Mouse (Mus musculus): ENCODE results near the gene App. TPM values are rescaled to one million over a fixed set of nuclear protein-coding genes. Genes with fewer than 3 reads are reported as not detected.
A peak's percentile ranks its signal among the peaks of the same experiment; 100 is the strongest.

Gene App
- polyA plus RNA-seq, 1 experiment from 2014 or later, result 229 TPM

DNA sequence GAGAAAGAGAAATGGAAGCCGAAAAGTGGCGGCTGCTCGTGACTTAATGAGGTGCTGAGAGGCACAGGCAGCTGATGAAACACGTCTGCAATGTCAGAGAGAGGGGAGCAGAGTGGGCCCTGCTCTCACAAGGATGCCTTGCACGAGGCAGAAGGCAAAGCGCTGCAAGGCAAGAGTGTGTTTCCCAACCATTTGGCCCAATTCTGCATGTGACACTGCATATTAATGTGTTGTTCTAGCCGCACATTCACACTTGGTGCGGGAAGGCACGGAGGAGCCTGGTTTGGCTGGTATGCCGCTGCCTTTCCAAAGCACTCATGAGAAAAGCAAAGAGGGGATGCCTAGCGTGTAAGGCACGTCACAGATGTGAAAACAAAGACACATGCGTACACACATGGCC lies 63.1 kb downstream of the App start:
- Histone ChIP-seq H3K4me1 (ENCODE audit: insufficient read depth) (peaks cover 5% of the 10 kb centered on the region; the same call in 1 of the 2 replicates), H3K4me2 (no peak overlapping the region; the same call in 1 of the 2 replicates), H3K27me3 (ENCODE audit: insufficient read depth, low read length) (no peaks in the 10 kb centered on the region), H3K4me3 (ENCODE audit: low read depth, low read length) (no peak overlapping the region), H3K36me3 (ENCODE audit: insufficient read depth) (no peaks in the 10 kb centered on the region), H3K9ac (no peak overlapping the region), H3K27ac (ENCODE audit: low read depth) (no peak overlapping the region; the same call in 1 of the 2 replicates), H3K9me3 (ENCODE audit: low read depth, low read length) (no peaks in the 10 kb centered on the region)
- peak; percentile 82 for ATAC-seq (ENCODE audit: insufficient read depth)
- no peak for TF ChIP-seq CTCF (IDR thresholded peaks at IDR 0.05; ENCODE audit: low read depth)
- 35% methylated on average over 13 of the region's 13 CpGs for WGBS
- peak; percentile 80 for DNase-seq

GRCm38 (mm10) chr16:85108486-85108885 lies 65.1 kb downstream of the App start:
- Histone ChIP-seq H3K4me2 (no peak overlapping the region), H3K27ac (ENCODE audit: low read depth) (no peak overlapping the region), H3K4me1 (ENCODE audit: insufficient read depth) (peaks cover 5% of the 10 kb centered on the region; the same call in 1 of the 2 replicates), H3K27me3 (ENCODE audit: insufficient read depth, low read length) (no peaks in the 10 kb centered on the region), H3K36me3 (ENCODE audit: insufficient read depth) (no peaks in the 10 kb centered on the region), H3K4me3 (ENCODE audit: low read depth, low read length) (no peak overlapping the region), H3K9me3 (ENCODE audit: low read depth, low read length) (no peaks in the 10 kb centered on the region), H3K9ac (no peak overlapping the region)
- WGBS, result 87% methylated on average over 7 of the region's 7 CpGs
- no peak for TF ChIP-seq CTCF (IDR thresholded peaks at IDR 0.05; ENCODE audit: low read depth)
- ATAC-seq (ENCODE audit: insufficient read depth) (no peak), DNase-seq (no peak)

GRCm38 (mm10) chr16:85106644-85107323 lies 66.8 kb downstream of the App start:
- H3K9ac ChIP-seq, result no peak overlapping the region
- no peaks in the 10 kb centered on the region for H3K27me3 ChIP-seq (ENCODE audit: insufficient read depth, low read length)
- WGBS, result 81% methylated on average over 9 of the region's 9 CpGs
- no peak overlapping the region for H3K4me2 ChIP-seq
- no peak for TF ChIP-seq CTCF (IDR thresholded peaks at IDR 0.05; ENCODE audit: low read depth)
- DNase-seq (no peak), ATAC-seq (ENCODE audit: insufficient read depth) (no peak)
- H3K4me1 ChIP-seq (ENCODE audit: insufficient read depth), result peaks cover 5% of the 10 kb centered on the region; the same call in 1 of the 2 replicates
- no peaks in the 10 kb centered on the region for H3K9me3 ChIP-seq (ENCODE audit: low read depth, low read length)
- peaks cover 14% of the 10 kb centered on the region for H3K36me3 ChIP-seq (ENCODE audit: insufficient read depth)
- H3K4me3 ChIP-seq (ENCODE audit: low read depth, low read length), result no peak overlapping the region
- no peak overlapping the region for H3K27ac ChIP-seq (ENCODE audit: low read depth)

DNA sequence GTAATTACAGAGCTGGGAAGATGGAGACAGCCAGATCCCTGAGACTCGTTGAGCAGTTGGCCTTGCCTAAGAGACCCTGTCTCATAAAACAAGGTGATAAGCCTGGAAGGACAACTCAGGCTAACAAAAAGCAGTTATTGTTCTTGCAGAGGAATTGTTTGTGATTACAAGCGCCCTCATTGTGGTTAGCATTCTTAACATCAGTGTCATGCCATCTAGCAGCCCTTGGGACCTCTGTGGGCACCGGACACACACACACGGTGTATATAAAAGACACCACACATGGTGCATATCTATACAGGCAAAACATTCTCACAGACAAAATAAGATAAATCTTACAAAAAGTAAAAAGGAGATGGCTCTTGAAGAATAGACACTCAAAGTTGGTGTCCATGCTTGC lies 68.0 kb downstream of the App start:
- no peak for ATAC-seq (ENCODE audit: insufficient read depth)
- peaks cover 17% of the 10 kb centered on the region for H3K36me3 ChIP-seq (ENCODE audit: insufficient read depth)
- WGBS, result 74% methylated on average over 4 of the region's 4 CpGs
- peaks cover 3% of the 10 kb centered on the region; the same call in 1 of the 2 replicates for H3K4me1 ChIP-seq (ENCODE audit: insufficient read depth)
- H3K27ac ChIP-seq (ENCODE audit: low read depth), result no peak overlapping the region
- no peak for DNase-seq
- H3K4me3 ChIP-seq (ENCODE audit: low read depth, low read length), result no peak overlapping the region
- no peaks in the 10 kb centered on the region for H3K9me3 ChIP-seq (ENCODE audit: low read depth, low read length)
- no peak overlapping the region for H3K9ac ChIP-seq
- H3K27me3 ChIP-seq (ENCODE audit: insufficient read depth, low read length), result no peaks in the 10 kb centered on the region
- TF ChIP-seq CTCF (IDR thresholded peaks at IDR 0.05; ENCODE audit: low read depth), result no peak
- no peak overlapping the region for H3K4me2 ChIP-seq

DNA sequence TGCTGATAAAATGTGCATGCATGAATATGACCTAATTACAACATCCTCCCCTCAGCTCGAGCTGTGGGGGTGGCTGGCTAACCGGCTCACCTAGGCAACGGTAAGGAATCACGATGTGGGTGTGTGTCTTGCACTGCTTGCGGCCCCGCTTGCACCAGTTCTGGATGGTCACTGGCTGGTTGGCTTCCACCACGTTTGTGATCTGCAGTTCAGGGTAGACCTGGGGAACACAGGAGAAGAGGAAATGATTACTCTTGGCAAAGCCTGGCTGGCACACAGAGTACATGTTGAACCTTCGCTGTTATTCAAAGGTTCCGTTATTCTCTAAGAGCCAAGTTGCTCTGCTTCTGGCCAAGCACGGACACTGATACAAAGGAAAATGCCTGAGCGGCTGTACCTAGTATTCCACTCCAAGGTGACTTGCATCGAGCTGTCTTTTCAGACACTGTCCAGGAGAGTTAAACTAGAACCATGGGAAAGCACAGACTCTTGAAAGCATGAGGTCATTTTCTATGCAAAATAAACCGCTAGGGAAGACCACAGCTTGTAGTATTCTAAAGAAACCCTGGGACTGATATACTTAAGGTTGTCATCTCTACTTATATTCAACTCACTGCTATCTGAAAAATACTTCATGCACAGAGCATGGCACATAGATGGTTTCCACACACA lies 70.3 kb downstream of the App start:
- no peak overlapping the region for H3K9ac ChIP-seq
- H3K9me3 ChIP-seq (ENCODE audit: low read depth, low read length), result no peaks in the 10 kb centered on the region
- no peak overlapping the region for H3K4me3 ChIP-seq (ENCODE audit: low read depth, low read length)
- TF ChIP-seq CTCF (IDR thresholded peaks at IDR 0.05; ENCODE audit: low read depth), result no peak
- H3K27me3 ChIP-seq (ENCODE audit: insufficient read depth, low read length), result no peaks in the 10 kb centered on the region
- DNase-seq (no peak), ATAC-seq (ENCODE audit: insufficient read depth) (no peak)
- 86% methylated on average over 13 of the region's 13 CpGs for WGBS
- H3K4me1 ChIP-seq (ENCODE audit: insufficient read depth), result no peaks in the 10 kb centered on the region
- no peak overlapping the region for H3K27ac ChIP-seq (ENCODE audit: low read depth)
- no peak overlapping the region for H3K4me2 ChIP-seq
- peaks cover 17% of the 10 kb centered on the region for H3K36me3 ChIP-seq (ENCODE audit: insufficient read depth)

DNA sequence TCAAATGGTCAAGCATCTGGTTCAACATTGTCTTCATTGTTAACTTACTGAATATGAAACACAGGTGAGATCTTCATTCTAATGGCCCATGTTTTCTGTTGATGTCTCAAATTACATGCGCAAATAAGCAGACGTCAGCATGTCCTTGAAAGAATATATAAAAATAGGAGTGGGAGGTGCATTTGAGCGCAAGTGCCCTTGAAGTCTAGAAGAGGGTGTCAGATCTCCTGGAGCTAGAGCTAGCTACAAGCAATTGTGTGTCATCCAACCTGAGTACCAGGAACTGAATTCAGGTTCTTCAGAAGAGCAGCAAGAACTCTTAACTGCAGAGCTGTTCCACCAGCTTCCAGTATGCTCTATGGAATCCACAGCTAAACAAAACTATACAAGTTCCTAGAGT lies 72.0 kb downstream of the App start:
- no peaks in the 10 kb centered on the region for H3K4me1 ChIP-seq (ENCODE audit: insufficient read depth)
- no peak overlapping the region for H3K27ac ChIP-seq (ENCODE audit: low read depth)
- no peak overlapping the region for H3K4me3 ChIP-seq (ENCODE audit: low read depth, low read length)
- no peak for ATAC-seq (ENCODE audit: insufficient read depth)
- H3K9me3 ChIP-seq (ENCODE audit: low read depth, low read length), result no peaks in the 10 kb centered on the region
- DNase-seq, result no peak
- no peak for TF ChIP-seq CTCF (IDR thresholded peaks at IDR 0.05; ENCODE audit: low read depth)
- no peak overlapping the region for H3K9ac ChIP-seq
- no peak overlapping the region for H3K4me2 ChIP-seq
- no peaks in the 10 kb centered on the region for H3K27me3 ChIP-seq (ENCODE audit: insufficient read depth, low read length)
- WGBS, result 71% methylated on average over 3 of the region's 3 CpGs
- peaks cover 26% of the 10 kb centered on the region for H3K36me3 ChIP-seq (ENCODE audit: insufficient read depth)

GRCm38 (mm10) chr16:85100806-85101205 lies 72.8 kb downstream of the App start:
- H3K9me3 ChIP-seq (ENCODE audit: low read depth, low read length), result no peaks in the 10 kb centered on the region
- H3K27ac ChIP-seq (ENCODE audit: low read depth), result no peak overlapping the region
- ATAC-seq (ENCODE audit: insufficient read depth) (no peak), DNase-seq (no peak)
- no peak overlapping the region for H3K4me2 ChIP-seq
- H3K4me3 ChIP-seq (ENCODE audit: low read depth, low read length), result no peak overlapping the region
- peaks cover 26% of the 10 kb centered on the region for H3K36me3 ChIP-seq (ENCODE audit: insufficient read depth)
- TF ChIP-seq CTCF (IDR thresholded peaks at IDR 0.05; ENCODE audit: low read depth), result no peak
- H3K4me1 ChIP-seq (ENCODE audit: insufficient read depth), result no peaks in the 10 kb centered on the region
- WGBS, result 10% methylated on average over 3 of the region's 3 CpGs
- no peak overlapping the region for H3K9ac ChIP-seq
- H3K27me3 ChIP-seq (ENCODE audit: insufficient read depth, low read length), result no peaks in the 10 kb centered on the region

All from lung, embryonic 14.5 days (tissue).